Mouse (Mus musculus) midbrain, embryonic 10.5 days (tissue): ENCODE results near the gene Ppp6r1. TPM values are rescaled to one million over a fixed set of nuclear protein-coding genes. Genes with fewer than 3 reads are reported as not detected.

Experiments used
- DNase-seq: peaks from one replicate; pipeline ENCODE4 v3.0.0-alpha.2; 2017; ENCODE audit warnings: low spot score
- H3K27ac ChIP-seq: fragments of 300-500 bp; sonication (generic); replicated peaks from 2 replicates; pipeline ENCODE4 v1.5.1; 2016; ENCODE audit warnings: mild to moderate bottlenecking
- H3K27me3 ChIP-seq: fragments of 300-500 bp; sonication (generic); 2 replicates; pipeline ENCODE4 v1.6.1; 2016; ENCODE audit warnings: low read depth, mild to moderate bottlenecking; ENCODE audit not compliant: poor library complexity, severe bottlenecking
- H3K36me3 ChIP-seq: fragments of 300-500 bp; sonication (generic); 2 replicates; pipeline ENCODE4 v1.6.1; 2016; ENCODE audit warnings: mild to moderate bottlenecking, moderate library complexity
- H3K4me1 ChIP-seq: fragments of 300-500 bp; sonication (generic); 2 replicates; pipeline ENCODE4 v1.6.1; 2016
- H3K4me3 ChIP-seq: fragments of 300-500 bp; sonication (generic); 2 replicates; pipeline ENCODE4 v1.5.1; 2016; ENCODE audit warnings: mild to moderate bottlenecking, moderate library complexity
- H3K9me3 ChIP-seq: fragments of 300-500 bp; sonication (generic); replicated peaks from 2 replicates; pipeline ENCODE4 v1.6.1; 2016; ENCODE audit warnings: mild to moderate bottlenecking
- WGBS: fragments of 180-500 bp; shearing (Covaris S2); methylation state at CpG from one replicate; pipeline ENCODE4 v1.1.7; 2016; 5-methylcytosine and 5-hydroxymethylcytosine counted together
- polyA plus RNA-seq: library from polyadenylated mRNA; unstranded; fragments of >200 nt; fragmentation: Nextera tagmentation; extraction: Ambion mirVana; gene quantifications from 2 replicates; pipeline ENCODE4 v1.2.1, GENCODE M21; 2016

Gene Ppp6r1
- 9.2 and 9.8 TPM in 2 replicates for polyA plus RNA-seq

GRCm38 (mm10) chr7:4658912-4659551, at the start of gene Ppp6r1:
Gene Ppp6r1 (minus strand): TSS chr7:4659019.
- WGBS = under 1% methylated on average over 54 of the region's 54 CpGs
- peak within 1 kb of the TSS; percentile 95 for H3K27ac ChIP-seq
- no peaks in the 10 kb centered on the region for H3K9me3 ChIP-seq
- peak; percentile 95 for DNase-seq
- peaks cover 39% of the 10 kb centered on the region for H3K4me1 ChIP-seq
- no peaks in the 10 kb centered on the region for H3K27me3 ChIP-seq
- peaks cover 24% of the 10 kb centered on the region for H3K36me3 ChIP-seq
- H3K4me3 ChIP-seq = peak within 1 kb of the TSS; percentile 91

DNA sequence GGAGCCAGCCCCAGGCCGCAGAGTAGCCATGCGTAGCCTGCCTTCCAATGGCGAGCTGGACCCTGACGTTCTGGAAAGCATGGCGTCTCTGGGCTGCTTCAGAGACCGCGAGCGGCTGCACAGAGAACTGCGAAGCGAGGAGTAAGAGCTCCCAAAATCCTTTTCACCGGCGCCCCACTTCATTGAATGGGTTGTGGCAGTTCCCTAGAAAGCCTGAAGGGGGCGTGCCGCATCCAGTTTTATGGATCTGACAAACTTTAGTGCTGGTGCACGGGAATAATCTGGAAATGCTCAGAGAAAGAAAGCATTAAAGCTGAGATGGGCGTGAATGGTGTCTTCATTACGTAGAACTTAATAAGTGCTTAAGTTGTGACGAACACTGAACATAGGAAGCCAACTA, 46.3 kb upstream of the Ppp6r1 start:
- H3K9me3 ChIP-seq = no peaks in the 10 kb centered on the region
- H3K27me3 ChIP-seq = no peaks in the 10 kb centered on the region
- H3K36me3 ChIP-seq = peaks cover 98% of the 10 kb centered on the region
- H3K4me1 ChIP-seq = peaks cover 16% of the 10 kb centered on the region
- H3K27ac ChIP-seq = no peak overlapping the region
- DNase-seq = peak; percentile 57
- peak overlapping the region; percentile 24 for H3K4me3 ChIP-seq
- WGBS = 30% methylated on average over 18 of the region's 18 CpGs

DNA sequence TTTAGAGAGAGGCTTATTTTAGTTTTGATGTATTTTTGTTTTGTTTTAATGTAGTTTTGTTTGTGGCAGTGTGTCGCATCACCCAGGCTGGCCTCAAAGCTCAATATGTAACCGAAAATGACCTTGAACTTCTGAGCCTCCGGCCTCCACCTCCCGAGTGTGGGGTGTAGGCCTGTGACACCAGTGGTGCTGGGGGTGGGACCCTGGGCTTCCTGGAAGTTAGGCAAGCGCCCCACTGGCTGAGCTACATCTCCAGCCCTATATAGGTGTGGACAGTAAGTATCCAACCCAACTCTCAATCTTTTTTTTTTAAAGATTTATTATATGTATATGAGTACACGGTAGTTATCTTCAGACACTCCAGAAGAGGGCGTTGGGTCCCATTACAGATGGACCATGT, 44.4 kb upstream of the Ppp6r1 start:
- peaks cover 98% of the 10 kb centered on the region for H3K36me3 ChIP-seq
- H3K9me3 ChIP-seq = no peaks in the 10 kb centered on the region
- H3K27me3 ChIP-seq = no peaks in the 10 kb centered on the region
- 96% methylated on average over 7 of the region's 7 CpGs for WGBS
- peaks cover 16% of the 10 kb centered on the region for H3K4me1 ChIP-seq
- no peak overlapping the region for H3K4me3 ChIP-seq
- no peak overlapping the region for H3K27ac ChIP-seq
- no peak for DNase-seq

GRCm38 (mm10) chr7:4702334-4702733, 43.5 kb upstream of the Ppp6r1 start:
- WGBS = 50% methylated on average over 8 of the region's 8 CpGs
- no peak for DNase-seq
- Histone ChIP-seq H3K4me1 (peaks cover 16% of the 10 kb centered on the region), H3K9me3 (no peaks in the 10 kb centered on the region), H3K36me3 (peaks cover 98% of the 10 kb centered on the region), H3K27me3 (no peaks in the 10 kb centered on the region), H3K27ac (no peak overlapping the region), H3K4me3 (no peak overlapping the region)

- DNase-seq = no peak
- H3K4me3 ChIP-seq = no peak overlapping the region
- peaks cover 35% of the 10 kb centered on the region for H3K4me1 ChIP-seq
- peaks cover 57% of the 10 kb centered on the region for H3K36me3 ChIP-seq
- no peaks in the 10 kb centered on the region for H3K27me3 ChIP-seq
- no peaks in the 10 kb centered on the region for H3K9me3 ChIP-seq
- WGBS = 75% methylated on average over 6 of the region's 6 CpGs
- H3K27ac ChIP-seq = no peak overlapping the region
Measured at GRCm38 (mm10) chr7:4693004-4693403, 34.2 kb upstream of the Ppp6r1 start.

- Histone ChIP-seq H3K36me3 (peaks cover 39% of the 10 kb centered on the region), H3K27me3 (no peaks in the 10 kb centered on the region), H3K4me3 (peak overlapping the region; percentile 96), H3K27ac (peak overlapping the region; percentile 100), H3K4me1 (peaks cover 35% of the 10 kb centered on the region), H3K9me3 (no peaks in the 10 kb centered on the region)
- WGBS = 7% methylated on average over 30 of the region's 35 CpGs
- DNase-seq = peak; percentile 39
Measured at GRCm38 (mm10) chr7:4690951-4691653, 32.3 kb upstream of the Ppp6r1 start.

DNA sequence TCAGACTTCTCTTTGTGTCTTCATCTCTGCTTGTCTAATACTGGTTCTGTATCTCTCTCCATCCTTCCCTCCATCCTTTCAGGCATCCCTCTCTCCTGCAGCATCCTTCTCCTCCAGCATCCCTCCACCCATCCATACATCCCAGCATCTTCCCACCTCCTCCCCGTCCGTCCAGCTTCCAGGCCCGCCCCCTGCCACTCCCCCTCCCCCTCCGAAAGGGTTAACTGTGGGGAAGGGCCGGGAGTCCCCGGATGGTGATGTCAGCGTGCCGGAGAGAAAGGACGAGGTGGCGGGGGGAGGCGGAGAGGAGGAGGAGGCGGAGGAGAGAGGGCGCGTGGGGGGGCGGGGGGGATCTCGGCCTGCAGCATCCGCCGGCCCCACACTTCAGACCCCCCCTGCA, 31.6 kb upstream of the Ppp6r1 start, which contains the start of gene Brsk1:
Gene Brsk1, plus strand, starts transcription at position 218 of the 400 bp plus-strand sequence.
- Histone ChIP-seq H3K27me3 (no peaks in the 10 kb centered on the region), H3K4me3 (peak within 1 kb of the TSS; percentile 96), H3K27ac (peak within 1 kb of the TSS; percentile 100), H3K36me3 (peaks cover 32% of the 10 kb centered on the region), H3K9me3 (no peaks in the 10 kb centered on the region), H3K4me1 (peaks cover 35% of the 10 kb centered on the region)
- WGBS = 0% methylated on average over 11 of the region's 18 CpGs
- peak; percentile 95 for DNase-seq

GRCm38 (mm10) chr7:4684632-4685417, 26.0 kb upstream of the Ppp6r1 start, which contains the start of gene Hspbp1:
Gene Hspbp1 (minus strand): TSS chr7:4685068.
- under 1% methylated on average over 32 of the region's 32 CpGs for WGBS
- peaks cover 9% of the 10 kb centered on the region for H3K4me1 ChIP-seq
- no peaks in the 10 kb centered on the region for H3K9me3 ChIP-seq
- peak; percentile 95 for DNase-seq
- H3K27me3 ChIP-seq = no peaks in the 10 kb centered on the region
- H3K27ac ChIP-seq = peak within 1 kb of the TSS; percentile 86
- peaks cover 23% of the 10 kb centered on the region for H3K36me3 ChIP-seq
- peak within 1 kb of the TSS; percentile 70 for H3K4me3 ChIP-seq

GRCm38 (mm10) chr7:4684203-4684602, 25.4 kb upstream of the Ppp6r1 start:
- no peaks in the 10 kb centered on the region for H3K27me3 ChIP-seq
- H3K27ac ChIP-seq = peak overlapping the region; percentile 86
- peak overlapping the region; percentile 70 for H3K4me3 ChIP-seq
- DNase-seq = no peak
- peaks cover 9% of the 10 kb centered on the region for H3K4me1 ChIP-seq
- H3K36me3 ChIP-seq = peaks cover 25% of the 10 kb centered on the region
- WGBS = 2% methylated on average over 13 of the region's 13 CpGs
- no peaks in the 10 kb centered on the region for H3K9me3 ChIP-seq

- Histone ChIP-seq H3K27ac (no peak overlapping the region), H3K4me1 (peaks cover 9% of the 10 kb centered on the region), H3K4me3 (no peak overlapping the region), H3K36me3 (peaks cover 29% of the 10 kb centered on the region), H3K9me3 (no peaks in the 10 kb centered on the region), H3K27me3 (no peaks in the 10 kb centered on the region)
- WGBS = 93% methylated on average over 5 of the region's 5 CpGs
- DNase-seq = no peak
Measured at GRCm38 (mm10) chr7:4683307-4683706, 24.5 kb upstream of the Ppp6r1 start.

GRCm38 (mm10) chr7:4675200-4675599, 16.4 kb upstream of the Ppp6r1 start:
- Histone ChIP-seq H3K36me3 (peaks cover 85% of the 10 kb centered on the region), H3K4me1 (no peaks in the 10 kb centered on the region), H3K27ac (no peak overlapping the region), H3K9me3 (no peaks in the 10 kb centered on the region), H3K4me3 (no peak overlapping the region), H3K27me3 (no peaks in the 10 kb centered on the region)
- no peak for DNase-seq
- 96% methylated on average over 7 of the region's 7 CpGs for WGBS

DNA sequence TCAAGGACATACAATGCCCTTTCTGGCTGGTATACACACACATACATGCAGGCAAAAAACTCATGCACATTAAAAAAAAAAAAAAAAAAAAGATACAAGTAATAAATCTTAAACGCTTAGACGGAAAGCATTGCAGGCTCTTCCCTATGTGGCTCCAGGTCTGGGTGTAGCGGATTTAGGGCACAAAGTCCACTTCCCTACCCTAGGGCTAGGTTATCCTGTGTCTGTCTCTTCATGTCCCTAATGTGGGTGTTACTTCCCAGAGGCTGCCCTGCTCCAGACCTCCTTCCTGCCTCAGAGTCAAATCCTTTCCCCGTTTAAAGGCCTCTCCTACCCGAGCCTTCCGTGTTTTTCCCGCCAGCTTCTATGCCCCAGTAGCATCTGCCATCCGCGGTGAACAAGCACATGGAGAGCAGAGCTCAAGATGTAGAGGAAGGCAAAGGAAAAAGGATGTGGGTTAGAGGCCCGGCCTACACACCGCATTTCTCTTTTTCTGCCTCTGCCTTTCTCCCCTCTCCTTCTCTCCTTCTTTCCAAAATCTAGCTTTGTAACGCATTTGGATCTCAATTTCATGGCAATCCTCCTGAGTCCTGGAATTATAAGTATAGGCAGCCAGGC, 15.4 kb upstream of the Ppp6r1 start:
- Histone ChIP-seq H3K27ac (no peak overlapping the region), H3K36me3 (peaks cover 87% of the 10 kb centered on the region), H3K9me3 (no peaks in the 10 kb centered on the region), H3K4me3 (no peak overlapping the region), H3K4me1 (no peaks in the 10 kb centered on the region), H3K27me3 (no peaks in the 10 kb centered on the region)
- DNase-seq = no peak
- WGBS = 94% methylated on average over 12 of the region's 12 CpGs
